ENCODE assay signal across 21 mouse cellular contexts in the genomic region with DNA sequence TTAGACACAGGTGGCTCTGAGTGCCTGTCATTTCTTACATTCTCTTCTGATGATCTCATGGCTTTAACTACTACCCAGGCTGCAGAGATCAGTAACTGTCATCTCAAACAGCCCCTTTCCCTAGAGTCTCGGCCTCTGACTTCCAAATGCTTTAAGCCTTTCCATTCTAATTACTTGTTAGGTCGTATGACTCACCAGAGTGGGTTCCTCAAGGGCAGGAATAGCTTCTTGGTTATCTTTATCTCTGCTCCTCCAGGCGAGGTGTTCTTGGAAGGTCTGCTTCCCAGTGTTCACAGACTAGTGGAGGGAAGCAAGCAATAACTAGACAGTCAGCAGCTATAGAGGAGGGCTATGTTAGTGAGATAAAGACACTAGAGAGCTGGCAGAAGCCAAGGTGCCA.
"Had no signal": no experiment of that assay in that cellular context is flagged by ENCODE, and none has a peak within 500 bp of the region (broad histone marks: within the 10 kb centered on the region; RNA-seq: fewer than 3 reads in every experiment).

No protein-coding gene starts in this region.

- H3K4me3 ChIP-seq: kidney, embryonic 15.5 days; limb, embryonic 12.5 days; limb, embryonic 15.5 days; midbrain, embryonic 12.5 days; midbrain, embryonic 15.5 days; neural tube, embryonic 12.5 days; neural tube, embryonic 15.5 days; stomach, embryonic 15.5 days had no signal

- DNase-seq: kidney, postnatal 14 days; kidney, postnatal 4 days; left cerebral cortex, postnatal 4 days; liver, postnatal 0 days; lung, embryonic 14.5 days; retina, postnatal 1 day; right cerebral cortex, postnatal 25 days; spleen, adult 18-20 months; thymus, postnatal 25 days had no signal

- ATAC-seq: liver, postnatal 0 days; lung, postnatal 0 days; midbrain, embryonic 15.5 days had no signal

- H3K4me2 ChIP-seq: kidney, embryonic 15.5 days; limb, embryonic 12.5 days; limb, embryonic 15.5 days; liver, embryonic 11.5 days; lung, embryonic 14.5 days; midbrain, embryonic 12.5 days; midbrain, embryonic 15.5 days; neural tube, embryonic 12.5 days; neural tube, embryonic 15.5 days; stomach, embryonic 15.5 days had no signal

- H3K27me3 ChIP-seq: kidney, embryonic 15.5 days; limb, embryonic 12.5 days; limb, embryonic 15.5 days; midbrain, embryonic 12.5 days; midbrain, embryonic 15.5 days; neural tube, embryonic 12.5 days; neural tube, embryonic 15.5 days; stomach, embryonic 15.5 days had no signal

- H3K27ac ChIP-seq: kidney, embryonic 15.5 days; limb, embryonic 12.5 days; limb, embryonic 15.5 days; liver, embryonic 14.5 days; macrophage; midbrain, embryonic 12.5 days; midbrain, embryonic 15.5 days; neural tube, embryonic 12.5 days; neural tube, embryonic 15.5 days; stomach, embryonic 15.5 days had no signal

- H3K4me1 ChIP-seq: kidney, embryonic 15.5 days; limb, embryonic 12.5 days; limb, embryonic 15.5 days; midbrain, embryonic 12.5 days; midbrain, embryonic 15.5 days; neural tube, embryonic 12.5 days; neural tube, embryonic 15.5 days; stomach, embryonic 15.5 days had no signal

- H3K36me3 ChIP-seq: kidney, embryonic 15.5 days; limb, embryonic 12.5 days; limb, embryonic 15.5 days; midbrain, embryonic 12.5 days; midbrain, embryonic 15.5 days; neural tube, embryonic 12.5 days; neural tube, embryonic 15.5 days; stomach, embryonic 15.5 days had no signal

- H3K9me3 ChIP-seq: kidney, embryonic 15.5 days; limb, embryonic 12.5 days; limb, embryonic 15.5 days; midbrain, embryonic 12.5 days; midbrain, embryonic 15.5 days; neural tube, embryonic 12.5 days; neural tube, embryonic 15.5 days; stomach, embryonic 15.5 days had no signal

- H3K9ac ChIP-seq: kidney, embryonic 15.5 days; limb, embryonic 12.5 days; limb, embryonic 15.5 days; liver, embryonic 14.5 days; liver, postnatal 0 days; lung, embryonic 14.5 days; midbrain, embryonic 12.5 days; midbrain, embryonic 15.5 days; neural tube, embryonic 12.5 days; neural tube, embryonic 15.5 days; stomach, embryonic 15.5 days had no signal
